Mouse (Mus musculus) CH12.LX (cell line): ENCODE data around the gene C1qtnf1. TPM values are rescaled to one million over a fixed set of nuclear protein-coding genes. Genes with fewer than 3 reads are reported as not detected.

Source experiments
- DNase-seq: peaks from one replicate; pipeline ENCODE4 v3.0.0-alpha.2; 2013; ENCODE audit errors: extremely low read depth
- H3K27ac ChIP-seq: 2 replicates; pipeline ENCODE4 v1.5.1; 2012; ENCODE audit warnings: low read depth, mild to moderate bottlenecking, control low read depth, moderate library complexity; ENCODE audit not compliant: insufficient read depth
- H3K27me3 ChIP-seq: replicated peaks from 2 replicates; pipeline ENCODE3; 2012; ENCODE audit warnings: inconsistent platforms
- H3K36me3 ChIP-seq, 2 experiments: replicated peaks in 1 of 2; 2 replicates each; pipeline versions ENCODE3 to v1.6.1; 2012; ENCODE audit warnings: inconsistent platforms in 1 of 2, low read length in 1 of 2, mild to moderate bottlenecking in 1 of 2, mixed read lengths in 1 of 2, moderate library complexity in 1 of 2; ENCODE audit not compliant: control insufficient read depth in 1 of 2, insufficient read depth in 1 of 2
- H3K4me1 ChIP-seq, 2 experiments: 2 replicates each; pipeline ENCODE4 v1.6.1; 2012; ENCODE audit warnings: inconsistent platforms in 1 of 2, moderate library complexity in 1 of 2; ENCODE audit not compliant: insufficient read depth in 2 of 2, control insufficient read depth in 1 of 2
- H3K4me2 ChIP-seq: 2 replicates; pipeline ENCODE4 v1.6.1; 2012; ENCODE audit warnings: low read depth, mild to moderate bottlenecking, control low read depth; ENCODE audit not compliant: poor library complexity, insufficient read depth, severe bottlenecking
- H3K4me3 ChIP-seq, 3 experiments: fragments of 150-350 bp in 1 of 3; sonication (generic) in 1 of 3; replicated peaks in 1 of 3; 2 replicates each; pipeline versions ENCODE3 to v1.5.1; 2011 to 2012; ENCODE audit warnings: low read depth in 2 of 3, low read length in 2 of 3, mild to moderate bottlenecking in 2 of 3, moderate library complexity in 2 of 3, control low read depth in 1 of 3, improper control_type of control experiment in 1 of 3, inconsistent platforms in 1 of 3, mixed read lengths in 1 of 3; ENCODE audit not compliant: poor library complexity in 1 of 3
- H3K79me2 ChIP-seq: replicated peaks from 2 replicates; pipeline ENCODE4 v1.6.1; 2012; ENCODE audit warnings: mild to moderate bottlenecking, moderate library complexity; ENCODE audit not compliant: control insufficient read depth, poor library complexity, insufficient read depth, severe bottlenecking; ENCODE audit errors: extremely low read depth
- H3K9ac ChIP-seq: 2 replicates; pipeline ENCODE4 v1.6.1; 2012; ENCODE audit warnings: low read depth, mild to moderate bottlenecking, control low read depth, moderate library complexity; ENCODE audit not compliant: insufficient read depth
- H3K9me3 ChIP-seq: replicated peaks from 2 replicates; pipeline ENCODE3; 2012; ENCODE audit warnings: low read length, inconsistent platforms, mixed read lengths
- BHLHE40 ChIP-seq: IDR thresholded peaks from 2 replicates; pipeline ENCODE4 v1.6.1; 2011; ENCODE audit warnings: mild to moderate bottlenecking, low read depth, low read length, improper control_type of control experiment
- CHD2 ChIP-seq: IDR thresholded peaks from 2 replicates; pipeline ENCODE4 v1.6.1; 2011; ENCODE audit warnings: low read length, improper control_type of control experiment
- E2F4 ChIP-seq: IDR thresholded peaks from 2 replicates; pipeline ENCODE4 v1.6.1; 2011; ENCODE audit warnings: low read depth, low read length, improper control_type of control experiment; ENCODE audit not compliant: insufficient replicate concordance
- EP300 ChIP-seq: IDR thresholded peaks from 2 replicates; pipeline ENCODE4 v1.6.1; 2011; ENCODE audit warnings: low read length, improper control_type of control experiment
- JUN ChIP-seq: IDR thresholded peaks from 2 replicates; pipeline ENCODE4 v1.6.1; 2011; ENCODE audit warnings: low read depth, mild to moderate bottlenecking, low read length, improper control_type of control experiment, moderate library complexity; ENCODE audit not compliant: insufficient read depth
- JUND ChIP-seq: conservative IDR thresholded peaks from 2 replicates; pipeline ENCODE4 v1.6.1; 2011; ENCODE audit warnings: low read depth, low read length, improper control_type of control experiment
- MAFK ChIP-seq: IDR thresholded peaks from 2 replicates; pipeline ENCODE4 v1.6.1; 2011; ENCODE audit warnings: low read length, improper control_type of control experiment; ENCODE audit not compliant: insufficient replicate concordance
- MXI1 ChIP-seq: IDR thresholded peaks from 2 replicates; pipeline ENCODE4 v1.6.1; 2011; ENCODE audit warnings: mild to moderate bottlenecking, low read depth, low read length, improper control_type of control experiment
- PAX5 ChIP-seq: IDR thresholded peaks from 2 replicates; pipeline ENCODE4 v1.6.1; 2012; ENCODE audit warnings: low read length, inconsistent platforms, mixed read lengths
- POLR2A ChIP-seq: IDR thresholded peaks from 2 replicates; pipeline ENCODE4 v1.6.1; 2011; ENCODE audit warnings: low read depth, mild to moderate bottlenecking, improper control_type of control experiment, low read length
- POLR2AphosphoS2 ChIP-seq: IDR thresholded peaks from 2 replicates; pipeline ENCODE4 v1.6.1; 2011; ENCODE audit warnings: low read depth, low read length, improper control_type of control experiment
- TBP ChIP-seq: conservative IDR thresholded peaks from 2 replicates; pipeline ENCODE4 v1.6.1; 2011; ENCODE audit warnings: low read depth, low read length, improper control_type of control experiment
- UBTF ChIP-seq: IDR thresholded peaks from 2 replicates; pipeline ENCODE4 v1.6.1; 2012; ENCODE audit warnings: low read depth, mild to moderate bottlenecking, inconsistent platforms, low read length, improper control_type of control experiment, moderate library complexity
- ZC3H11A ChIP-seq: IDR thresholded peaks from 2 replicates; pipeline ENCODE4 v1.6.1; 2012; ENCODE audit warnings: low read depth, mild to moderate bottlenecking, inconsistent platforms, low read length, improper control_type of control experiment
- ZNF384 ChIP-seq: IDR thresholded peaks from 2 replicates; pipeline ENCODE4 v1.6.1; 2012; ENCODE audit warnings: low read depth, low read length, improper control_type of control experiment, inconsistent platforms
- dilution Hi-C: fragments of 300-500 bp; cut with MboI; formaldehyde crosslinking; loops from 2 replicates; pipeline ENCODE4 v1.14.3; 2020; ENCODE audit warnings: low sequenced_read_pairs; ENCODE audit not compliant: extremely low pct_unique_long_range_greater_than_20kb, extremely low pct_ligation_motif_present
- in situ Hi-C: fragments of 300-500 bp; cut with MboI; formaldehyde crosslinking; loops from 3 replicates; pipeline ENCODE4 v1.14.3; 2019; ENCODE audit warnings: low sequenced_read_pairs, low pct_ligation_motif_present, low pct_unique_long_range_greater_than_20kb, mixed read lengths
- polyA plus RNA-seq: library from polyadenylated mRNA; unstranded; fragments of >175 nt; gene quantifications from 2 replicates; pipeline ENCODE4 v1.2.1, GENCODE M21; 2012; ENCODE audit warnings: low read depth; ENCODE audit not compliant: insufficient read length
- total RNA-seq, 2 experiments: library from RNA; depleted of rRNA; stranded (reverse); fragments of 300-350 nt in 1 of 2; fragments of >200 nt in 1 of 2; gene quantifications; 2 replicates each; pipeline ENCODE4 v1.2.3; 2012 to 2014

Gene C1qtnf1
- total and polyA plus RNA-seq, 3 experiments = 0.13 to 0.19 TPM; not detected in 1

GRCm38 (mm10) chr11:118394538-118394937, 33.5 kb upstream of the C1qtnf1 start:
- Histone ChIP-seq H3K27ac (no peak overlapping the region), H3K36me3 (peaks cover 63 to 91% of the 10 kb centered on the region in 2 experiments), H3K4me3 (no peak overlapping the region), H3K9ac (no peak overlapping the region), H3K9me3 (peaks cover 25% of the 10 kb centered on the region), H3K4me2 (no peak overlapping the region), H3K27me3 (no peaks in the 10 kb centered on the region), H3K4me1 (peaks cover 0 to 8% of the 10 kb centered on the region in 2 experiments; a peak in 2 of 4 replicates), H3K79me2 (no peaks in the 10 kb centered on the region)
- in situ Hi-C loops = no loop called here
- dilution Hi-C loops = no loop called here
- TF ChIP-seq PAX5 (no peak), TBP (no peak), ZC3H11A (no peak), MAFK (no peak), BHLHE40 (no peak), CHD2 (no peak), UBTF (no peak), POLR2A (no peak), EP300 (no peak), MXI1 (no peak), JUND (no peak), ZNF384 (no peak)
- no peak for DNase-seq

DNA sequence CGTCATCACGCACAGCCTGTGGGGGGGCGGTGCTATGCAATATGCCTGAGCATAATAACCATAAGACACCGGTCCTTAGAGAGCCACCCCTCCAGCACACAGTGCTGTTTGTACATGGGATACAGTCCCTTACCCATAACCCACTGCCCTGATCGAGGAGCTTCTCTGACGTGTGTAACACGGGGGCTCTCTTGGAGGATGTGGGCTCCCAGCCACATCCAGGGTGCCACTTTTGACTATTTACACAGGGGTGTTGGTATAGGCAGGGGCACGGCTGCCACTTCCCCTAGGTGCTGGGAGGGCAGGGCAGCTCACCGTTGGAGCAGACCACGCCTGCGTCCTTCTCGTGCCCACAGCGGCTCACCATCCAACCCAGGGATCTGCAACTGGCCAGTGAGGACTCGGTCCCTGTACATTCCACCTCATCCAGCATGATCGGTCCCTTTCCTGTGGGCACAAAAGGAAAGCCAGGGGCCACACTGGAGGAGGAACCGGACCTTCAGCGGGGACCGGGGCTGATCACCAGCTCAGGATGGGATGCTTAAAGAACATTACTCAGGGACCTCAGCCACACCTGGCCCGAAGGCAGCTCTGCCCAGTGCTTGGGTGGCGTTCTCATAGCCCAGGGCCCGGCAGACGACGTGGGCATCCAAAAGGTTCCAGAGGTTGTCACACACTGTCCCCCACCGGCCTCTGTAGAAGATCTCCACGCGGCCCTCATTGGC, 30.0 kb upstream of the C1qtnf1 start:
- Histone ChIP-seq H3K9me3 (peaks cover 20% of the 10 kb centered on the region), H3K4me1 (peaks cover 13 to 27% of the 10 kb centered on the region in 2 experiments), H3K27ac (no peak overlapping the region), H3K27me3 (no peaks in the 10 kb centered on the region), H3K9ac (no peak overlapping the region), H3K4me3 (no peak overlapping the region), H3K4me2 (no peak overlapping the region), H3K79me2 (no peaks in the 10 kb centered on the region), H3K36me3 (peaks cover 56 to 73% of the 10 kb centered on the region in 2 experiments)
- dilution Hi-C loops = no loop called here
- TF ChIP-seq E2F4 (no peak), JUN (no peak), POLR2AphosphoS2 (no peak)
- DNase-seq = no peak
- in situ Hi-C loops = no loop called here
